Mouse (Mus musculus): Measurements from ENCODE around the gene Trub2. TPM values are rescaled to one million over a fixed set of nuclear protein-coding genes. Genes with fewer than 3 reads are reported as not detected.

Gene Trub2
- polyA plus RNA-seq (2015; fragmentation: Nextera tagmentation; extraction: Ambion mirVana): 16.2 and 19.1 TPM in 2 replicates

- DNase-seq (peak; percentile 77), ATAC-seq (ENCODE audit: low read depth) (peak; percentile 86)
- peak within 1 kb of the TSS; percentile 83 for H3K27ac ChIP-seq
- peaks cover 22% of the 10 kb centered on the region for H3K4me1 ChIP-seq (replicated peaks)
- peak within 1 kb of the TSS; percentile 84 for H3K4me3 ChIP-seq (replicated peaks)
- peak within 1 kb of the TSS; percentile 71 for H3K9ac ChIP-seq
- H3K36me3 ChIP-seq: peaks cover 57% of the 10 kb centered on the region
- no peaks in the 10 kb centered on the region for H3K27me3 ChIP-seq
- peak within 1 kb of the TSS; percentile 93 for H3K4me2 ChIP-seq
- under 1% methylated on average over 45 of the region's 45 CpGs for WGBS (ENCODE audit: insufficient replicate concordance)
- no peaks in the 10 kb centered on the region for H3K9me3 ChIP-seq (replicated peaks)
These were observed at the start of gene Trub2 for GRCm38 (mm10) chr2:29787937-29788681. Gene Trub2, minus strand, starts transcription at chr2:29788502.

- ATAC-seq (ENCODE audit: low read depth) (no peak), DNase-seq (no peak)
- H3K4me1 ChIP-seq (replicated peaks): peaks cover 3% of the 10 kb centered on the region
- no peak overlapping the region for H3K9ac ChIP-seq
- no peaks in the 10 kb centered on the region for H3K27me3 ChIP-seq
- 88% methylated on average over 2 of the region's 2 CpGs for WGBS (ENCODE audit: insufficient replicate concordance)
- H3K9me3 ChIP-seq (replicated peaks): no peaks in the 10 kb centered on the region
- H3K27ac ChIP-seq: no peak overlapping the region; the same call in 1 of the 2 replicates
- H3K4me3 ChIP-seq (replicated peaks): no peak overlapping the region
- peaks cover 50% of the 10 kb centered on the region for H3K36me3 ChIP-seq
- no peak overlapping the region for H3K4me2 ChIP-seq
These were observed 47.1 kb upstream of the Trub2 start for GRCm38 (mm10) chr2:29835391-29835899.

GRCm38 (mm10) chr2:29833796-29834195 is 45.5 kb upstream of the Trub2 start:
- H3K27me3 ChIP-seq: no peaks in the 10 kb centered on the region
- 82% methylated on average over 5 of the region's 5 CpGs for WGBS (ENCODE audit: insufficient replicate concordance)
- H3K4me2 ChIP-seq: no peak overlapping the region
- no peak overlapping the region for H3K4me3 ChIP-seq (replicated peaks)
- H3K9me3 ChIP-seq (replicated peaks): no peaks in the 10 kb centered on the region
- H3K27ac ChIP-seq: no peak overlapping the region
- peaks cover 46% of the 10 kb centered on the region for H3K36me3 ChIP-seq
- no peak overlapping the region for H3K9ac ChIP-seq
- peaks cover 2% of the 10 kb centered on the region for H3K4me1 ChIP-seq (replicated peaks)
- ATAC-seq (ENCODE audit: low read depth): no peak
- DNase-seq: no peak

GRCm38 (mm10) chr2:29831106-29831505 is 42.8 kb upstream of the Trub2 start:
- WGBS (ENCODE audit: insufficient replicate concordance): 74% methylated on average over 4 of the region's 4 CpGs
- Histone ChIP-seq H3K27ac (no peak overlapping the region), H3K4me2 (no peak overlapping the region), H3K4me1 (replicated peaks) (peaks cover 19% of the 10 kb centered on the region), H3K4me3 (replicated peaks) (no peak overlapping the region), H3K36me3 (peaks cover 32% of the 10 kb centered on the region), H3K27me3 (no peaks in the 10 kb centered on the region), H3K9ac (no peak overlapping the region), H3K9me3 (replicated peaks) (no peaks in the 10 kb centered on the region)
- ATAC-seq (ENCODE audit: low read depth): no peak
- DNase-seq: no peak

- Histone ChIP-seq H3K4me1 (replicated peaks) (peaks cover 21% of the 10 kb centered on the region), H3K27ac (peak overlapping the region; percentile 73), H3K4me3 (replicated peaks) (peak overlapping the region; percentile 83), H3K9ac (peak overlapping the region; percentile 83), H3K4me2 (peak overlapping the region; percentile 89), H3K9me3 (replicated peaks) (no peaks in the 10 kb centered on the region), H3K27me3 (no peaks in the 10 kb centered on the region), H3K36me3 (peaks cover 10% of the 10 kb centered on the region)
- DNase-seq (no peak), ATAC-seq (ENCODE audit: low read depth) (no peak; the same call in 1 of the 2 replicates)
- under 1% methylated on average over 12 of the region's 12 CpGs for WGBS (ENCODE audit: insufficient replicate concordance)
These were observed 39.4 kb upstream of the Trub2 start for GRCm38 (mm10) chr2:29827709-29828024.

- ATAC-seq (ENCODE audit: low read depth) (peak; percentile 96), DNase-seq (peak; percentile 94)
- Histone ChIP-seq H3K36me3 (0 out of 2 replicates have a peak, but pooled peaks cover 8% of the 10 kb centered on the region), H3K27ac (peak overlapping the region; percentile 87), H3K4me2 (peak overlapping the region; percentile 89), H3K27me3 (no peaks in the 10 kb centered on the region), H3K9ac (peak overlapping the region; percentile 83), H3K4me1 (replicated peaks) (peaks cover 21% of the 10 kb centered on the region), H3K9me3 (replicated peaks) (no peaks in the 10 kb centered on the region), H3K4me3 (replicated peaks) (peak overlapping the region; percentile 83)
- under 1% methylated on average over 48 of the region's 48 CpGs for WGBS (ENCODE audit: insufficient replicate concordance)
These were observed 38.8 kb upstream of the Trub2 start for GRCm38 (mm10) chr2:29826926-29827708.

GRCm38 (mm10) chr2:29826318-29826925 is 38.1 kb upstream of the Trub2 start:
- Histone ChIP-seq H3K9ac (peak overlapping the region; percentile 82), H3K36me3 (0 out of 2 replicates have a peak, but pooled peaks cover 6% of the 10 kb centered on the region), H3K4me2 (peak overlapping the region; percentile 89), H3K9me3 (replicated peaks) (no peaks in the 10 kb centered on the region), H3K4me1 (replicated peaks) (peaks cover 21% of the 10 kb centered on the region), H3K27ac (peak overlapping the region; percentile 87), H3K27me3 (no peaks in the 10 kb centered on the region), H3K4me3 (replicated peaks) (peak overlapping the region; percentile 83)
- no peak for ATAC-seq (ENCODE audit: low read depth)
- WGBS (ENCODE audit: insufficient replicate concordance): 9% methylated on average over 11 of the region's 11 CpGs
- no peak for DNase-seq

- H3K27me3 ChIP-seq: no peaks in the 10 kb centered on the region
These were observed 31.9 kb upstream of the Trub2 start, which contains the start of gene Urm1 for GRCm38 (mm10) chr2:29820025-29820817. Gene Urm1, plus strand, starts transcription at chr2:29820075.

GRCm38 (mm10) chr2:29819363-29819762 is 31.1 kb upstream of the Trub2 start:
- Histone ChIP-seq H3K9me3 (replicated peaks) (no peaks in the 10 kb centered on the region), H3K27ac (no peak overlapping the region; the same call in 1 of the 2 replicates), H3K9ac (peak overlapping the region; percentile 72; the same call in 1 of the 2 replicates), H3K36me3 (no peaks in the 10 kb centered on the region), H3K4me1 (replicated peaks) (peaks cover 21% of the 10 kb centered on the region), H3K4me3 (replicated peaks) (no peak overlapping the region), H3K4me2 (peak overlapping the region; percentile 89), H3K27me3 (no peaks in the 10 kb centered on the region)
- DNase-seq: no peak
- ATAC-seq (ENCODE audit: low read depth): no peak
- 32% methylated on average over 2 of the region's 2 CpGs for WGBS (ENCODE audit: insufficient replicate concordance)

More at GRCm38 (mm10) chr2:29820025-29820817, 31.9 kb upstream of the Trub2 start, which contains the start of gene Urm1:
- 2% methylated on average over 35 of the region's 35 CpGs for WGBS (ENCODE audit: insufficient replicate concordance)
- peak within 1 kb of the TSS; percentile 72 for H3K9ac ChIP-seq
- no peaks in the 10 kb centered on the region for H3K36me3 ChIP-seq
- H3K27ac ChIP-seq: peak within 1 kb of the TSS; percentile 74
- peak; percentile 56 for DNase-seq
- H3K4me2 ChIP-seq: peak within 1 kb of the TSS; percentile 89
- ATAC-seq (ENCODE audit: low read depth): peak; percentile 71
- peaks cover 21% of the 10 kb centered on the region for H3K4me1 ChIP-seq (replicated peaks)
- H3K4me3 ChIP-seq (replicated peaks): peak within 1 kb of the TSS; percentile 61
- H3K9me3 ChIP-seq (replicated peaks): no peaks in the 10 kb centered on the region

GRCm38 (mm10) chr2:29817426-29818232 is 29.3 kb upstream of the Trub2 start:
- Histone ChIP-seq H3K27ac (no peak overlapping the region), H3K4me1 (replicated peaks) (peaks cover 21% of the 10 kb centered on the region), H3K9ac (no peak overlapping the region), H3K4me2 (no peak overlapping the region), H3K27me3 (no peaks in the 10 kb centered on the region), H3K36me3 (peaks cover 8% of the 10 kb centered on the region; the same call in 1 of the 2 replicates), H3K4me3 (replicated peaks) (no peak overlapping the region), H3K9me3 (replicated peaks) (no peaks in the 10 kb centered on the region)
- ATAC-seq (ENCODE audit: low read depth) (no peak; the same call in 1 of the 2 replicates), DNase-seq (peak; percentile 59)
- 37% methylated on average over 8 of the region's 8 CpGs for WGBS (ENCODE audit: insufficient replicate concordance)
